Comparison of ENCODE assay signal across 18 mouse cellular contexts in the genomic region with DNA sequence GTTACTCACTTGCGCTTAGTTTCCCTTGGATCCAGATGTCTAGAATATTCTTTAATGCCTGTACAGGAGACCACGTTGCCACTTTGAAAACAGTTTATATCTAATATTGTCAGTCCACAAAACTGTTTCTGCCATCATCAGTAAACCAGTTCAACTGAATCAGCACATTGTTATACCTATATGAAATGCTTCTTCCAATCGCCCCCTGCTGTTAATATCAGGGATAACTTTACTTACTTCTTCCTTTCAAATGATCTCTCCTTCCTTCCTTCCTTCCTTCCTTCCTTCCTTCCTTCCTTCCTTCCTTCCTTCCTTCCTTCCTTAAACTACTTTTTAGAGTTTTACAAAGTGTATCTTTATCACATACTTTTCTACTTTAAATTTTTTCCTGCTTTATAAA.
DNase-seq lines count a peak whose midpoint lies in the region; ATAC-seq and TF ChIP-seq lines count a peak whose summit lies in the region.
"Had no signal": no experiment of that assay in that cellular context is flagged by ENCODE, and none has a peak within 500 bp of the region (broad histone marks: within the 10 kb centered on the region; RNA-seq: fewer than 3 reads in every experiment).

No protein-coding gene starts in this region.

- H3K9ac ChIP-seq in forebrain, embryonic 14.5 days (ENCODE audit: low read length) = no peak overlapping the region
- H3K9ac ChIP-seq: heart, embryonic 15.5 days; intestine, embryonic 15.5 days; midbrain, embryonic 12.5 days; neural tube, embryonic 12.5 days had no signal

- no peak for ATAC-seq in forebrain, embryonic 14.5 days
- ATAC-seq: intestine, embryonic 15.5 days had no signal

- no peaks in the 10 kb centered on the region for H3K27me3 ChIP-seq in forebrain, embryonic 14.5 days (replicated peaks; ENCODE audit: control insufficient read depth, insufficient read depth, low read length)
- H3K27me3 ChIP-seq in forebrain, embryonic 10.5 days (ENCODE audit: poor library complexity, severe bottlenecking) = no peaks in the 10 kb centered on the region
- H3K27me3 ChIP-seq: heart, embryonic 15.5 days; intestine, embryonic 15.5 days; midbrain, embryonic 12.5 days; neural tube, embryonic 12.5 days had no signal

- peak; percentile 53 for DNase-seq in forebrain, embryonic 14.5 days (ENCODE audit: low spot score)
- DNase-seq in forebrain, embryonic 10.5 days (ENCODE audit: extremely low spot score, low spot score) = no peak
- DNase-seq in left cerebral cortex, adult 2 months (ENCODE audit: extremely low spot score in 1 of 2, low spot score in 2 of 2) = no peak
- DNase-seq in left cerebral cortex, postnatal 25 days (ENCODE audit: low spot score in 2 of 2) = no peak
- peak; percentile 55 for DNase-seq in NIH3T3 (ENCODE audit: low read depth)
- peak; percentile 11 for DNase-seq in forelimb bud, embryonic 11.5 days (ENCODE audit: low read depth, low spot score)
- DNase-seq in adrenal gland, postnatal 10 days = no peak
- no peak for DNase-seq in layer of hippocampus, postnatal 10 days (ENCODE audit: low spot score in 2 of 2)
- DNase-seq: cerebellum, postnatal 25 days; gastrocnemius, postnatal 25 days; left cerebral cortex, postnatal 4 days; lung, adult 18-20 months; right cerebral cortex, adult 18-20 months; thymus, postnatal 14 days had no signal

- intact Hi-C loops in left cerebral cortex, adult 2 months (cut with DNase I) = loop anchor here (10.0 kb wide), 1 partner anchor 1111 kb away; the partner anchor contains the start of gene Pcdh7
- intact Hi-C loops in left cerebral cortex, postnatal 25 days (cut with DNase I) = no loop called here

- H3K4me2 ChIP-seq in forebrain, embryonic 14.5 days (ENCODE audit: low read length) = no peak overlapping the region
- H3K4me2 ChIP-seq: heart, embryonic 15.5 days; intestine, embryonic 15.5 days; midbrain, embryonic 12.5 days; neural tube, embryonic 12.5 days had no signal

- H3K36me3 ChIP-seq in forebrain, embryonic 14.5 days (ENCODE audit: control insufficient read depth, insufficient read depth, low read length) = no peaks in the 10 kb centered on the region
- no peaks in the 10 kb centered on the region for H3K36me3 ChIP-seq in forebrain, embryonic 10.5 days (replicated peaks)
- H3K36me3 ChIP-seq: heart, embryonic 15.5 days; intestine, embryonic 15.5 days; midbrain, embryonic 12.5 days; neural tube, embryonic 12.5 days had no signal

- no peaks in the 10 kb centered on the region for H3K4me1 ChIP-seq in forebrain, embryonic 14.5 days (ENCODE audit: control insufficient read depth, insufficient read depth, low read length)
- no peaks in the 10 kb centered on the region for H3K4me1 ChIP-seq in forebrain, embryonic 10.5 days
- H3K4me1 ChIP-seq: heart, embryonic 15.5 days; intestine, embryonic 15.5 days; midbrain, embryonic 12.5 days; neural tube, embryonic 12.5 days had no signal

- no peak overlapping the region for H3K4me3 ChIP-seq in forebrain, embryonic 14.5 days (ENCODE audit: low read depth, low read length)
- no peak overlapping the region for H3K4me3 ChIP-seq in forebrain, embryonic 10.5 days
- H3K4me3 ChIP-seq in left cerebral cortex, adult 2 months = no peak overlapping the region
- H3K4me3 ChIP-seq: heart, embryonic 15.5 days; intestine, embryonic 15.5 days; midbrain, embryonic 12.5 days; neural tube, embryonic 12.5 days had no signal

- no peaks in the 10 kb centered on the region for H3K9me3 ChIP-seq in forebrain, embryonic 14.5 days (replicated peaks; ENCODE audit: control insufficient read depth, low read length)
- no peaks in the 10 kb centered on the region for H3K9me3 ChIP-seq in forebrain, embryonic 10.5 days
- H3K9me3 ChIP-seq: heart, embryonic 15.5 days; intestine, embryonic 15.5 days; midbrain, embryonic 12.5 days; neural tube, embryonic 12.5 days had no signal

- 47% methylated on average over 3 of the region's 3 CpGs for WGBS in forebrain, embryonic 14.5 days
- 61% methylated on average over 3 of the region's 3 CpGs for WGBS in forebrain, embryonic 10.5 days

- peak; percentile 28 for TF ChIP-seq CTCF in left cerebral cortex, adult 2 months (IDR thresholded peaks at IDR 0.05)

- no peak overlapping the region for H3K27ac ChIP-seq in forebrain, embryonic 14.5 days (ENCODE audit: low read depth, low read length)
- no peak overlapping the region for H3K27ac ChIP-seq in forebrain, embryonic 10.5 days
- no peak overlapping the region for H3K27ac ChIP-seq in left cerebral cortex, adult 2 months
- H3K27ac ChIP-seq: heart, embryonic 15.5 days; intestine, embryonic 15.5 days; midbrain, embryonic 12.5 days; neural tube, embryonic 12.5 days had no signal

Comparison
In these comparisons a context has a peak if more than half of its experiments do, and no peak if none do; other contexts are left out.
1. DNase-seq: peak in forebrain, embryonic 14.5 days (single experiment), NIH3T3 (single experiment) and forelimb bud, embryonic 11.5 days (single experiment); none in forebrain, embryonic 10.5 days (single experiment), left cerebral cortex, adult 2 months (0 of 2), left cerebral cortex, postnatal 25 days (0 of 2), adrenal gland, postnatal 10 days (single experiment) and layer of hippocampus, postnatal 10 days (0 of 2).